Mouse (Mus musculus) G1E (cell line): ENCODE data around the gene Gpr84.

Experiments
- CTCF ChIP-seq: IDR thresholded peaks from 2 replicates; pipeline ENCODE4 v1.5.1; 2012; ENCODE audit warnings: low read depth, low read length, inconsistent platforms, mixed read lengths
- GATA1 ChIP-seq: IDR thresholded peaks from 2 replicates; pipeline ENCODE4 v1.6.1; 2012; ENCODE audit warnings: borderline replicate concordance, low read length, inconsistent platforms, mixed read lengths
- POLR2AphosphoS5 ChIP-seq: IDR thresholded peaks from 2 replicates; pipeline ENCODE4 v1.6.1; 2012; ENCODE audit warnings: low read depth, low read length, inconsistent platforms; ENCODE audit not compliant: insufficient replicate concordance

GRCm38 (mm10) chr15:103354690-103355089 is 44.3 kb upstream of the Gpr84 start:
- no peak for TF ChIP-seq CTCF
- TF ChIP-seq GATA1: no peak
- no peak for TF ChIP-seq POLR2AphosphoS5
